Mouse (Mus musculus): ENCODE data around the gene Akr1b10.

DNA sequence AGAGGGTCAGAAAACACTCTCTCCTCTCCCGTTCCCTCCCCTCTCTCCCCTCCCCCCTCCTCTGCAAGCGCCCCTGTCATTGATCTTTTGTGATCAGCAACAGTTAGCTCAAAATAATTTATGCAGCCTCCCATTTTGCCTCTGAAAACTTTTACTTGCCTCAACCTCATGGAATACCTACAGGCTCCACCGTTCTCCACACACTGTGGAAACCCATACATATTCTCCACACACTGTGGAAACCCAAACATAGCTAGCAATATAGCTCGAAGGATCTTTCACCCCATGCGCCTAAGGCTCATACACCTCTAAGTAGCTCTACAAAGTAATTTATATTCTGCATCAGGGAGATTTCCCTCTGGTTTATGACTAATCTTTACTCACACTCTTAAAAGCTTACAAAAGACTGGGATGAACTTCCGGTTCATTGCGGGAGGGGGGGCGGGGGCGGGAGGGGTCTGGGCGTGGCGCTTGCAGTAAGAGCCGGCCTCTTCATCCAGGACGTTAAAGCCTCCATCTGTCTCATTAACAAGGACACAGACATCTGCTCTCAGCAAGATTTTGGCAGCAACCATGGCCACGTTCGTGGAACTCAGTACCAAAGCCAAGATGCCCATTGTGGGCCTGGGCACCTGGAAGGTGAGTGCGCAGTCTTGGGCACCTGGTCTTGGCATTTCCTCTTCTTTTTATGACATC lies 30.2 kb upstream of the Akr1b10 start, which contains the start of gene Akr1b8:
- TF ChIP-seq CTCF (IDR thresholded peaks at IDR 0.05) (no peak), EP300 (IDR thresholded peaks at IDR 0.05) (no peak)
